Mouse (Mus musculus): ENCODE measurements around the gene Elmod3. TPM values are rescaled to one million over a fixed set of nuclear protein-coding genes. Genes with fewer than 3 reads are reported as not detected.
"Not testable (repeated sequence)": the region's sequence is repeated elsewhere in the genome, so short reads cannot be mapped to it uniquely, and the experiment has no call there.

Gene Elmod3
- polyA plus RNA-seq, 1 experiment from 2014 or later, result 13.7 TPM

DNA sequence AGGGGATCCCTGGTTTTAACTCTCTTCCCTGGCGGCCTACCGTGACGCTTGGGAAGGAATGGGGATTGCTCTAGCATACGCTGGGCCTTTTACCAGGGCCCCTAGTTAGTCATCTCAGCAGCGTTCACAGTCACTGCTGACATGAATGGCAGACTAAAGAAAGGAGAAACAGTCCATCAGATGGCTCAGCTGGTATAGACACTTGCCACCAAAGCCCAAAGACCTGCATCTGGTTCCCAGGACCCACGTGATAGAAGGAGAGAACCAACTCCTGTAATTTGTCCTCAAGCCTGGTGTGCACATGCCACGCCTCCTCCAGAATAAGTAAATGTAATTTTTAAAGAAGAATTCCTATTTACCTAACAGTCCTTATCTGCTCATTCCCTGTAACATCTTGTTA, 52.8 kb downstream of the Elmod3 start:
- Histone ChIP-seq H3K4me2 (no peak overlapping the region), H3K4me1 (0 out of 2 replicates have a peak, but pooled peaks cover 3% of the 10 kb centered on the region), H3K36me3 (0 out of 2 replicates have a peak, but pooled peaks cover 3% of the 10 kb centered on the region), H3K9me3 (no peaks in the 10 kb centered on the region), H3K9ac (no peak overlapping the region), H3K4me3 (replicated peaks) (no peak overlapping the region), H3K27me3 (replicated peaks) (no peaks in the 10 kb centered on the region), H3K27ac (no peak overlapping the region)
- no peak for ATAC-seq (ENCODE audit: insufficient read depth, low FRiP score, low read depth)
- 68% methylated on average over 7 of the region's 7 CpGs for WGBS

DNA sequence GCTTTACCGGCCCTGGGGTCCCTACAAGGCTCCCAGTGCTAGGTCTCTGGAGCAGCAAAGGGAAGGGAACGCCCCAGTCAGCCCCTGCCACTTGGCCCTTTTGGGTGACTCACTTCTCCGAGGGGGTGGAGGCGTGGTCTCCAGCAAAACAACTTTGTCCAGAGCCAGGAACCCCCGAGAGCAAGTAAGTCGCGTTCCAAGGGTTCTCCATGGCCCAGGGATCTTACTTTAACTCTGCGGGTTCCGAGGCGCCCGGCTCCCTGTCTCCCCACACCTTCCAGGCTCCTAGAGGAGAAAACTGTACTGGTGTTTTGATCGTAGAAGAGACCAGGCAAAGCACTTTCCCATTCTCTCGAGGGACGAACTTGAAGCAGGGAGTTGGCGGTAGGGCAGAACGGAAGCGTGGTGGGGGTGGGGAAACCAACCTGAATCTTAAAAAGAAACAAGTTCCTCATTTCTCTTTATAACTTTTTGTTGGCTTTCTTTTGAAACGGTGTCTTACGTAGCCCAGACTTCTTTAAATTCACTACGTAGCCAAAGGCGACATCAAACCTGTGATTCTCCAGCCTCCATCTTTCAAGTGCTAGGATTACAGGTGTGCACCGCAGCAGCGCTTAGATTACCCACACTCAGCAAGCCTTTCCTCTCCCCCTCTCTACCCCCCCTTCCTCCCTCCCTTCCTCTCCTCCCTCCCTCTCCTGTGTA, 53.8 kb downstream of the Elmod3 start, which contains the start of gene Capg:
Capg (plus strand) TSS at position 109 of the 705 bp plus-strand sequence.
- Histone ChIP-seq H3K36me3 (0 out of 2 replicates have a peak, but pooled peaks cover 3% of the 10 kb centered on the region), H3K9me3 (no peaks in the 10 kb centered on the region), H3K9ac (peak within 1 kb of the TSS; percentile 18; the same call in 1 of the 2 replicates), H3K4me2 (peak within 1 kb of the TSS; percentile 55), H3K27ac (peak within 1 kb of the TSS; percentile 53), H3K4me3 (replicated peaks) (peak within 1 kb of the TSS; percentile 41), H3K27me3 (replicated peaks) (no peaks in the 10 kb centered on the region), H3K4me1 (0 out of 2 replicates have a peak, but pooled peaks cover 3% of the 10 kb centered on the region)
- peak; percentile 20; the same call in 1 of the 2 replicates for ATAC-seq (ENCODE audit: insufficient read depth, low FRiP score, low read depth)
- 8% methylated on average over 23 of the region's 23 CpGs for WGBS

DNA sequence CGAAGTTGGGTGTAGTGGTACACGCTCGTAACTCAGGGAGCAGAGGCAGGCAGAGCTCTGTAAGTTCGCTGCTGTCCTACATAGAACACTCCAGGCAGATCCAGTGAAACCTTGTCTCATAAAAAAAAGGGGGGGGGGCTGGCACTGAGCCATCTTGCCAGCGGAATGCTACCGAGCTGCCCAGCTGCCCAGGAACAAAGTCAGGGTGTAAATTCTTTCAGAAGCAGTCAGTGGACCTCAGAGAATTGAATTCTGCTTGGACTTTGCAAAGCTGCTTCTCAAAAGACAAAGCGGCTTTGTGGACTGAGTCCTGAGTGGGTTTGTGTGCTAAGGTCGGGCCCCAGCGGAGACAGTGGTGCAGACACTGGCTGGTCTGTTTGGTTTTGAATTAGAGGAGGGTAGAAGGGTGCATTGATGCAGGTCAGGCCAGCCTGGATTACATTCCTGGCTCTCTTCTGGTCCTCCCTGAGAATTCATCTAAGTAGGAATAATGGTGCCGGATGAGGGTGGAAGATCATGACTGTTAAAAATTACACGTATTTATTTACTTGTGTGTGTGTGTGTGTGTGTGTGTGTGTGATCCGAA, 54.9 kb downstream of the Elmod3 start:
- Histone ChIP-seq H3K4me1 (no peaks in the 10 kb centered on the region), H3K36me3 (0 out of 2 replicates have a peak, but pooled peaks cover 3% of the 10 kb centered on the region), H3K4me2 (no peak overlapping the region), H3K9ac (no peak overlapping the region), H3K27ac (no peak overlapping the region), H3K9me3 (no peaks in the 10 kb centered on the region), H3K27me3 (replicated peaks) (no peaks in the 10 kb centered on the region), H3K4me3 (replicated peaks) (no peak overlapping the region)
- 73% methylated on average over 12 of the region's 12 CpGs for WGBS
- no peak for ATAC-seq (ENCODE audit: insufficient read depth, low FRiP score, low read depth)

DNA sequence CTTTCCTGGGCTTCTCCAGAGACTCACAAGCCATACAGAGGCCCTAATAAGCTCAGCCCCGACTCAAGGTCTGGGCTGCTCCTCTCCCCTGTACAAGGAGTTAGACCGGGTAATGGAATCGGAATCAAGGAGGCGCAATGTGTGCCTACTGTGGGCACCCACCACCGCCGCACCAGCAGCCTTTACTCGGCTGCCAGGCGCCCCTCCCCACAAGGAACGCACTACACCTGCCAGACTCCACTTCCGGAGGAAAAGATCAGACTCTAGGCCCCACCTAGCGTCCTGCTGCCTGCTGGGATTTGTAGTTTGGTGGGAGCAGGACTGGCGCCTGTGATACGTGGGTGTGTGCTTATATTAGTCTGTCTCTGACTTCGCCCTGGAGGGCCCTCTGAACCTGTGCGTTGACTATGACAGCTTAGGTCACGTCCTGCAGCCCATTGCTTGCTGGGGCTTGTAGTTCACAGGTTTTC, 59.6 kb downstream of the Elmod3 start:
- Histone ChIP-seq H3K36me3 (no peaks in the 10 kb centered on the region), H3K4me1 (peaks cover 6% of the 10 kb centered on the region; the same call in 1 of the 2 replicates), H3K4me2 (peak overlapping the region; percentile 72), H3K27me3 (replicated peaks) (no peaks in the 10 kb centered on the region), H3K27ac (peak overlapping the region; percentile 19; the same call in 1 of the 2 replicates), H3K4me3 (replicated peaks) (peak overlapping the region; percentile 48), H3K9me3 (no peaks in the 10 kb centered on the region), H3K9ac (peak overlapping the region; percentile 23; the same call in 1 of the 2 replicates)
- peak; percentile 97 for ATAC-seq (ENCODE audit: insufficient read depth, low FRiP score, low read depth)
- WGBS, result 3% methylated on average over 16 of the region's 16 CpGs

DNA sequence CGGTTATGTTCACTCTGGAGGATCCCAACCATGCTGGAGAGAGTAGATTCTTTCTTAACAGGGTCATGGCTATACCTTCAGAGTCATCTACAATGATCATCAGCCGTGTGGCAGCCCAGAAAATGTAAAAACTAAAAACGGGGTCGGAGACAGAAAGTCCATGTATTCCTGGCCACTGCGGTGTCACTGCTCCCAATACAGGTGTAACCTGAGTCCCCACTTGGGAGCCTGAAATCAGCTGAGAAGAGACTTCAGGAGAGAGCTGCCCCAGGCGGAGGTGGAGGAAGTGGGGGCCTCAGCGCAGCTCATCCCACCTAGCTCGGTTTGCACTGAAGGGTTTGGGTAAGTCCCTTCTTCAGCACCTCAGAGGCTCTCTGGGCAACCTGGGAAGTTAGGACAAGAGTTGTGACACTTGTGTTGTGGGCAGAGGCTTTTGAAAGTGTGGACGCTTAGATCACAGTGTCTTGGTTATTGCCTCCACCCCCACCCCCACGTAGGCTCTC, 60.2 kb downstream of the Elmod3 start:
- Histone ChIP-seq H3K9ac (peak overlapping the region; percentile 23; the same call in 1 of the 2 replicates), H3K4me2 (peak overlapping the region; percentile 72), H3K4me3 (replicated peaks) (peak overlapping the region; percentile 48), H3K4me1 (peaks cover 6% of the 10 kb centered on the region; the same call in 1 of the 2 replicates), H3K9me3 (no peaks in the 10 kb centered on the region), H3K36me3 (no peaks in the 10 kb centered on the region), H3K27ac (no peak overlapping the region), H3K27me3 (replicated peaks) (no peaks in the 10 kb centered on the region)
- 45% methylated on average over 10 of the region's 10 CpGs for WGBS
- no peak for ATAC-seq (ENCODE audit: insufficient read depth, low FRiP score, low read depth)

DNA sequence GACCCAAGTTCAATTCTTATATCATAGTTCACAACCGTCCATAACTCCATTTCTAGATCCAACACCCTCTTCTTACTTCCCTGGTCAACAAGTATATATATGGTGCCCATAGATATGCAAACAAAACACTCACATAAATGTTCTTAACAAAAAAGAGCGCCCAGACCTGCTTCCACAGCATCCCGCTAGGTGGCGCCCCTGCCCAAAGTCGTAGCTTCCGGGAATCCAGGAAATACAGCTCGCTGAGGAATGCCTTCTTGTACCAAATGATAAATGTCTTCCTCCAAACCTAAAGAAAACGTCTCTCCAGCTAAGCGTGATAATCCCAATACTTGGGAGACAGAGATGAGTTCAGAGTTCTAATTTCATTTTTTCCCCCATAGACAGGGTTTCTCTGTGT, 63.0 kb downstream of the Elmod3 start:
- H3K27ac ChIP-seq, result no peak overlapping the region
- 4% methylated on average over 9 of the region's 9 CpGs for WGBS
- ATAC-seq (ENCODE audit: insufficient read depth, low FRiP score, low read depth), result no peak
- H3K4me1 ChIP-seq, result peaks cover 6% of the 10 kb centered on the region; the same call in 1 of the 2 replicates
- no peaks in the 10 kb centered on the region for H3K27me3 ChIP-seq (replicated peaks)
- H3K9me3 ChIP-seq, result no peaks in the 10 kb centered on the region
- peak overlapping the region; percentile 43; the same call in 1 of the 2 replicates for H3K4me2 ChIP-seq
- H3K9ac ChIP-seq, result no peak overlapping the region
- H3K4me3 ChIP-seq (replicated peaks), result no peak overlapping the region
- no peaks in the 10 kb centered on the region for H3K36me3 ChIP-seq

DNA sequence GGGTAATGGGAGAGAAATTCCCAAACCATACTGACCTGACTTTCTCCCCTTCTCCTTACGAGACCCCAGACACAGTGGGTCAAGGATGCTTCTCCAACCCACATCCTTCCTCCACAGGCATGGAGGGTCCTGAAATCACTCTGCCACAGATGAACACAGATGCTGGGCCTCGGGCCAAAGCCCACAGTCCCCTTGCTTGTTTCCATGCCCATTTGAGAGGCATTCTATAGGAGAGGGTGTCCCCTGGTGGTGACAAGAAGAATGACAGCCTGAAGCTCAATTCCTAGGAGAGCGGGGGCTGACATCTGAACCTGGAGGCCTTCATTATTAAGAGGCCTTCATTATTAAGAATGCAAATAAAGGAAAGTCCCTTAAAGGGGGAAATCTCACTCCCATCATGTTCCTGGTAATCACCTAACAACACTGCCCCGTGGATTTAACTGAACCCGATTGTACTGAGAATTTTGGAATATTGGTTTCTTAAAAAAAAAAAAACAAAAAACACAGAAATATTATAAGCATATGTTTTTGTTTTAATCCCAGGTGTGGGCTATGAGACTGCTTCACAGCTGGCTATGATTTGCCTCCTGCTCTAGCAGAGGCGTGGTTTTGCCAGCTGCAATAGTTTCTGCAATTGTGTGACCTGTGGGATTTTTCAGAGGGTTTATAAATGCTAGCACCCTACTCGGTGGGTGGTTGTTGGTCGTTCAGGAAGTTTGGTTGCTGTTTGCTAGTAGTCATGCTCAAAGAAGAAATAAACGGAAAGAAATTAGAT, 64.0 kb downstream of the Elmod3 start:
- H3K27me3 ChIP-seq (replicated peaks), result no peaks in the 10 kb centered on the region
- 39% methylated on average over 9 of the region's 9 CpGs for WGBS
- ATAC-seq (ENCODE audit: insufficient read depth, low FRiP score, low read depth), result no peak
- no peak overlapping the region for H3K9ac ChIP-seq
- H3K4me2 ChIP-seq, result no peak overlapping the region
- H3K36me3 ChIP-seq, result no peaks in the 10 kb centered on the region
- H3K9me3 ChIP-seq, result no peaks in the 10 kb centered on the region
- no peak overlapping the region for H3K27ac ChIP-seq
- peaks cover 6% of the 10 kb centered on the region; the same call in 1 of the 2 replicates for H3K4me1 ChIP-seq
- no peak overlapping the region for H3K4me3 ChIP-seq (replicated peaks)

DNA sequence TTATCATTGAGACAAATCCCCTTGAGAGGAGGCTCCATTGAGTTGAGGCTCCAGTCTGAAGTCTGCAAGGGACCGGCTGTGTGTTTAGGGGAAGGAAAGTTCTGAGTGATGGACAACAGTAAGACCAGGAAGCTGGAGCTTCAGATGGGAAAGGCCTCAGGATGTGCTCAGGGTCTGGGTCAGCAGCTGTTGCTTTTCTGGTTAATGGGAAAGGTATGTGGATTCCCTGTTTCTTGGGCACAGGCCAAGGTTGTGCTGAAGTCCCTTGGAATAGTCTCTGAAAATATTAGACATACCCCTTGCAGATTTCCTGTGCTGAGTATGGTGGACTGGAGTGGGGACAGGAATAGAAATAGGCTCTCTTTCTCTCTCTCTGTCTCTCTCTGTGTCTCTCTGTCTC, 64.7 kb downstream of the Elmod3 start:
- not testable (repeated sequence) for H3K36me3 ChIP-seq; H3K4me1 ChIP-seq; H3K4me3 ChIP-seq (replicated peaks); H3K27ac ChIP-seq; H3K9ac ChIP-seq; H3K9me3 ChIP-seq; H3K27me3 ChIP-seq (replicated peaks); H3K4me2 ChIP-seq
- peak; percentile 66; the same call in 1 of the 2 replicates for ATAC-seq (ENCODE audit: insufficient read depth, low FRiP score, low read depth)
- WGBS, result 20% methylated on average over 1 of the region's 1 CpGs

DNA sequence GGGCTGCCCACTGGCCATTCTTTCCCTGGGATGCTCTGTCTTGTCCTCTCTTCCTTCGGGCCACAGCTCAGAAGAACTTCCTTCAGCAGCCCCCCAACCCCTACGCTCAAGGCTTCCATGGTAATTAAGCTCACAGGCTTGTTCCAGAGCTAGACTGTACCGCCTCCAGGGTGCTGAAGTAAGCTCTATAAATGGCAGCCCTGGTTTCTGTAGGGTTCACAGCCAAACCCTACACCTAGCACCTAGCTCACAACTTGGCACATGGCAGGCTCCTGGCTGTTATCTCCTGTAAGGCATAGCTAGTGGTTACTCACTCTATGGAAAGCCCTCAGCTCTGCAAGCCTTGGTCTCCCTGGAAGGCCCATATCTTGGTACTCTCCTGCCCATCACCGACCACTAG, 65.6 kb downstream of the Elmod3 start:
- WGBS, result 71% methylated on average over 4 of the region's 4 CpGs
- H3K4me1 ChIP-seq, result peaks cover 2% of the 10 kb centered on the region; the same call in 1 of the 2 replicates
- H3K4me2 ChIP-seq, result no peak overlapping the region
- ATAC-seq (ENCODE audit: insufficient read depth, low FRiP score, low read depth), result no peak
- no peak overlapping the region for H3K27ac ChIP-seq
- H3K27me3 ChIP-seq (replicated peaks), result no peaks in the 10 kb centered on the region
- H3K9ac ChIP-seq, result no peak overlapping the region
- H3K9me3 ChIP-seq, result no peaks in the 10 kb centered on the region
- H3K36me3 ChIP-seq, result no peaks in the 10 kb centered on the region
- H3K4me3 ChIP-seq (replicated peaks), result no peak overlapping the region

DNA sequence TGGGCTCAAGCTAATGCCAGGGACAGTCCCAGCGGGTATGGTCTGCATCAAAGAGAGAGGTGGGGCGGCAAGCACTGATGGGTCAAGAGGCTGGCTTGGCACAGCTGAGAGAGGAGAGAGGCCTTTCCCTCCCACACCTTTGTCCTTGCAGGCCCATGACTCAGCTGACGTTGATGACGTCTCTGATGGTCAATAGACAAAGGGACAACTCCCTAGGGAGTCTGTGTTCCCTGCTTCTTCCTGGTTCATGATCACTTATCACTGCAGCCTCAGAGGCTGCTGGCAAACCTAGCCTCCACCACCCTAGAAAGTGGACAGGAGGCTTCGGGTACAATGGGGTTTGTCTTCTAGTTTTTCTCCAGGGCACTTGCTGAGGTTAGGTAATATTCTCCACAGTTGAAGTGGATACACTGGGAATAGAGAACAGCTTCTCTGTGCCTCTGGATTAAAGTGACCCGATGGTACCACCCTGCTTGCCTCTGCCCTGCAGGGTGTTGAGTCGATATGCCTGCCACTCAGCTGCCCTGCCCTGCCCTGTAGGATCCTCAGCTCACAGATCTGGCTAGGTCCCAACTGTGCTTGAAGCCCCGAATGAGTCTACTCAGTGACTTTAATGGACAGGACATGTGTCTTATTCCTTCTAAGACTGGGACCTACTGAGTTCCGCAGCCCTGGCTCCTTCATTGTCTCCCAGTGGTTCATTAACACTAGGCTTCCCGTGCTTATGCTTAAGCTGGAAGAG, 69.6 kb downstream of the Elmod3 start:
- ATAC-seq (ENCODE audit: insufficient read depth, low FRiP score, low read depth), result peak; percentile 17; the same call in 1 of the 2 replicates
- Histone ChIP-seq H3K4me2 (no peak overlapping the region), H3K9me3 (no peaks in the 10 kb centered on the region), H3K9ac (no peak overlapping the region), H3K27me3 (replicated peaks) (no peaks in the 10 kb centered on the region), H3K4me1 (no peaks in the 10 kb centered on the region), H3K36me3 (no peaks in the 10 kb centered on the region), H3K27ac (no peak overlapping the region), H3K4me3 (replicated peaks) (no peak overlapping the region)
- 77% methylated on average over 10 of the region's 10 CpGs for WGBS

DNA sequence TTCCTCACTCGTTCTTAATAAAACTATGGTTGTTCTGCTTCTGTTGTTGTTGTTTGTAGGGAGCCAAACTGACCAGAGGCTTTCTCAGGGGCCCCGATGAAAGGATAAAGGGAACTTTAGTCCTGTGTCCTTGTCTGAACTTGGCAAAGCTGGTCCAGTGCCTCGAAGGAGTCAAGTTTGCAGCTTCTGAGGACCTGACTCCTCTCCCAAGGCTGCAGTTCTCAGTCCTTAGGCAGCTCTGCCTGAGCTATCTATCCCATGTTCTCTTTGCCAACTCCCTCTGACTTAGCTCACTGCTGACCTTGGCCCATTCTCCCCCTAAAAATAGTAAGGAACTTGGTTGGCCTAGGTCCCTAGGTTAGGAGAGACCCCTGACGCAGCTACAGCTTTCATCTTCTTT, 71.1 kb downstream of the Elmod3 start:
- Histone ChIP-seq H3K36me3 (no peaks in the 10 kb centered on the region), H3K27me3 (replicated peaks) (no peaks in the 10 kb centered on the region), H3K4me1 (no peaks in the 10 kb centered on the region), H3K4me3 (replicated peaks) (no peak overlapping the region), H3K4me2 (no peak overlapping the region), H3K27ac (no peak overlapping the region), H3K9ac (no peak overlapping the region), H3K9me3 (no peaks in the 10 kb centered on the region)
- 74% methylated on average over 4 of the region's 4 CpGs for WGBS
- no peak for ATAC-seq (ENCODE audit: insufficient read depth, low FRiP score, low read depth)

Measured in stomach, embryonic 15.5 days (tissue).